Mouse (Mus musculus) thymus, adult 2 months (tissue): ENCODE results near the gene Lhb.

ENCODE experiments used
- CTCF ChIP-seq: fragments of 200-500 bp; IDR thresholded peaks from 2 replicates; pipeline ENCODE4 v1.5.1; 2012; ENCODE audit warnings: mild to moderate bottlenecking, control low read depth, low read length, moderate library complexity, borderline replicate concordance; ENCODE audit not compliant: control insufficient read depth, poor library complexity, insufficient read depth; ENCODE audit errors: extremely low read depth
- POLR2A ChIP-seq: fragments of 200-500 bp; IDR thresholded peaks from 2 replicates; pipeline ENCODE4 v1.6.1; 2012; ENCODE audit warnings: mild to moderate bottlenecking, low read length, control low read depth, moderate library complexity; ENCODE audit not compliant: control insufficient read depth, poor library complexity, insufficient read depth; ENCODE audit errors: extremely low read depth

DNA sequence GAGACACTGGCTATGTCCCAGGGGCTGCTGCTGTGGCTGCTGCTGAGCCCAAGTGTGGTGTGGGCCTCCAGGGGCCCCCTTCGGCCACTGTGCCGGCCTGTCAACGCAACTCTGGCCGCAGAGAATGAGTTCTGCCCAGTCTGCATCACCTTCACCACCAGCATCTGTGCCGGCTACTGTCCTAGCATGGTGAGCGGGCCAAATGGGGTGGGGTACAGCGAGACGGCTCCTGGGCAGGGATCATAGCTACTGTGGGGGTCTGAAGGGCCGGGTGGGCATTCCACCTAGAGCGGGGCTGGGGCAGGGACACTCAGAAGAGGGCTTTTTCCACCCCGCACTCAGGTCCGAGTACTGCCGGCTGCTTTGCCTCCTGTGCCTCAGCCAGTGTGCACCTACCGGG is 574 bp downstream of the Lhb start:
- no peak for TF ChIP-seq CTCF
- TF ChIP-seq POLR2A, result no peak
